Mouse (Mus musculus) neural tube, postnatal 0 days (tissue): ENCODE results near the gene Lrrc18. TPM values are rescaled to one million over a fixed set of nuclear protein-coding genes. Genes with fewer than 3 reads are reported as not detected.

Experiments used
- polyA plus RNA-seq: library from polyadenylated mRNA; unstranded; fragments of >200 nt; fragmentation: Nextera tagmentation; extraction: Ambion mirVana; gene quantifications from 2 replicates; pipeline ENCODE4 v1.2.1, GENCODE M21; 2015

Lrrc18 gene
- 0.60 and 0.72 TPM in 2 replicates for polyA plus RNA-seq

GRCm38 (mm10) chr14:32991082-32991481 is at the start of gene Lrrc18:
Gene Lrrc18, plus strand, starts transcription at chr14:32991382.

Other genes with a start within 250 kb of the Lrrc18 start
- 0.36 and 0.50 TPM in 2 replicates for gene Tmem273, start 205.4 kb upstream of the Lrrc18 start, polyA plus RNA-seq
- gene Fam170b, start 157.4 kb upstream of the Lrrc18 start, polyA plus RNA-seq: 0.14 TPM in 1 of 2 replicates, not detected in the other
- gene Vstm4, start 134.6 kb upstream of the Lrrc18 start, polyA plus RNA-seq: 16.1 and 18.1 TPM in 2 replicates
- 0.08 and 0.14 TPM in 2 replicates for gene Wdfy4, start 194.1 kb downstream of the Lrrc18 start, polyA plus RNA-seq
- gene Arhgap22, start 222.6 kb downstream of the Lrrc18 start, polyA plus RNA-seq: 4.2 TPM in 2 replicates